Mouse (Mus musculus) erythroblast, adult 5-6 weeks (primary cell): Measurements from ENCODE around the gene Nckipsd. TPM values are rescaled to one million over a fixed set of nuclear protein-coding genes. Genes with fewer than 3 reads are reported as not detected.

Source experiments
- ATAC-seq: replicated peaks from 2 replicates; pipeline ENCODE4 v1.8.0; 2016; ENCODE audit warnings: moderate number of reproducible peaks, mild to moderate bottlenecking, moderate TSS enrichment, inconsistent platforms; ENCODE audit not compliant: poor library complexity, low FRiP score, severe bottlenecking
- total RNA-seq, 2 experiments: library from RNA; stranded (forward) in 1 of 2; stranded (reverse) in 1 of 2; fragments of 150-400 nt in 1 of 2; fragments of 200-764, 138-1000 nt in 1 of 2; gene quantifications; 2 replicates each; pipeline versions ENCODE4 v1.2.3 to v1.2.4; 2015 to 2017; ENCODE audit warnings: low replicate concordance in 2 of 2

Gene Nckipsd
- total RNA-seq (2015; ENCODE audit: low replicate concordance) (2.7 and 4.2 TPM in 2 replicates), total RNA-seq (2017; ENCODE audit: low replicate concordance) (1.8 and 3.7 TPM in 2 replicates)

DNA sequence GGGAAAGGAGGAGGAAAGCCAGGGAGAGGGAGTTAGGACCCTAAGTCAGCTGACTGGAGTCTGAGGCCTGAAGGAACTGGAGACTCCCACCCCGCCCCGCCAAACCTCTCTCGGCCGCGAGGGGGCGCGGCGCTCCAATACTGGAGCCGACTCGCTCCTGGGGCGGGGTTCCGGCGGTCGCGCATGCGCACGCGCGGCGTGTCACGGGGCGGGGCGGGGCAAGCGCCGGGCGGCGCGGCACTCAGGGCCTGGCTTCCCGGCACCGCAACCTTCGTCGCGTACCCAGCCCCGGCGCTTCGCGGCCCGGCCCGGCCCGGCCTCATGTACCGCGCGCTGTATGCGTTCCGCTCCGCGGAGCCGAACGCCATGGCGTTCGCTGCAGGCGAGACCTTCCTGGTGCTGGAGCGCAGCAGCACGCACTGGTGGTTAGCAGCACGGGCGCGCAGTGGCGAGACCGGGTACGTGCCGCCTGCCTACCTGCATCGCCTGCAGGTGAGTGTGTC, at the start of gene Nckipsd:
Nckipsd (plus strand) TSS at position 206 of the 503 bp plus-strand sequence.
- ATAC-seq = peak; percentile 76

DNA sequence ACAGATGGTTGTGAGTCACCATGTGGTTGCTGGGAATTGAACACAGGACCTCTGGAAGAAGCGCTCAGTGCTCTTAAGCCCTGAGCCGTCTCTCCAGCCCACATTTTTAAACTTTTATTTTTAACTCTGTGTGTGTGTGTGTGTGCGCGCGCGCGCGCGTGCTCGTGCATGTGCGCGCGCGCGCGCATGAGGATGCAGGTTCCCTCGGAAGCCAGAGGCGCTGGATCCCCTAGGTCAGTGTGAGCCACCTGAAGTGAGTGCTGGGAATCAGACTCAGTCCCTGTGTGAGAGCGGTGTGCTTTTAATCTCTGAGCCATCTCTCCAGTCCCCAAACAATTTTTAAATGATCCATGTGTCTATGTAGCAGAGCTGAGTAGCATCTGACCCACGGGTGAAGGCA, 49.0 kb upstream of the Nckipsd start:
- no peak for ATAC-seq

- peak; percentile 87 for ATAC-seq
Observed at GRCm38 (mm10) chr9:108759805-108760204, 48.4 kb upstream of the Nckipsd start.

DNA sequence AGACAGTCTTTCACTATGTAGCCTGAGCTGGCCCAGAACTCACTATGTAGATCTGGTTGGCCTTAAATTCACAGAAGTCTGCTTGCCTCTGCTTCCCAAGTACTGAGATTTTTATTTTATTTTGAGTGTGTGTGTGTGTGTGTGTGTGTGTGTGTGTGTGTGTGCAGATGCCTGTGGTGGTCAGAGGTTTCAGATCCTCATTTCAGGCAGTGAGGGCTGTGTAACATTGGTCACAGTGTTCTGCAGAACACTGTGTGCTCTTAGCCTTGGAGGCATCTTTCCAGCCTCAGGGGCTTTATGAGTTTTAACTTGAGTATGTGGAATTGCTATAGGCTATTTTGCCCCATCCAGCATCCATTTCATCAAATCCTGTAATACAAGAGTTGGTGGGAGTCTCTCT, 46.6 kb upstream of the Nckipsd start:
- ATAC-seq = no peak

DNA sequence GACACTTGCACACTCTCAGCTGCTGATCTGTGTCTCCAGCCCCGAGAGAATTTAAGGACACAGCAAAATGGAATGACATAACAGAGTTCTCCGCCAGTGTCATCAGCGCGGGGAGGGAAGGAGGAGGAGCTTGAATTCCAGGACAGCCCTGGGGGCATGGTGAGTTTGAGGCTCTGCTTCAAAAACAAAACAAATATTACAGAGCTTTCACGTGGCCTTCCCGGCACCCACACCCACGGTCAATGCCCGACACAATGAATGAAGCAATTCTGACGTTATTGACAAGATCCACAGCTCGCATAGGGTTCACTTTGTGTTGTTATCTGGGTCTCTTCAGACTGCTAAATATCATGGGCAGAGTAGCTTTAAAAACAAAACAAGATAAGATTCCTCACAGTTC, 43.2 kb upstream of the Nckipsd start:
- ATAC-seq = no peak

- peak; percentile 67 for ATAC-seq
Observed at GRCm38 (mm10) chr9:108776614-108777013, 31.6 kb upstream of the Nckipsd start.

DNA sequence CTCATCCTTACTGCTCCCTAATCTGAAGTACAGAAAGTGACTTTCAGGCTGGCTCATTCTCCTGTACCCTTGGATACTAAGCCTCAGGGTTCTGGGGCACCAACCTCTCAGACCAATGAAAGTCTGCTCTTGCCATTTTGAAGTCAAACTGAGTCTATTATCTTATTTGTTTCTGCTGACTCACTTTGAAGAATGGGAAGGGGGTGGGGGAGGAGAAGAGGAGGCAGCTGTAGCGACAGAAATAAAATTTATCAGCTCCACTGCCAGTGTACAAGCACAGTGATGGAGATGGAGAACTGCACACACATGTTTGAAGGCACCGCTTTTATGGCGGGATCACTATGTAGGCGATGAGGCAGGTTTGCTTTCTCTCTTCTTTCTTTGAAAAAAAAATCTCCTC, 30.9 kb upstream of the Nckipsd start:
- ATAC-seq = no peak

DNA sequence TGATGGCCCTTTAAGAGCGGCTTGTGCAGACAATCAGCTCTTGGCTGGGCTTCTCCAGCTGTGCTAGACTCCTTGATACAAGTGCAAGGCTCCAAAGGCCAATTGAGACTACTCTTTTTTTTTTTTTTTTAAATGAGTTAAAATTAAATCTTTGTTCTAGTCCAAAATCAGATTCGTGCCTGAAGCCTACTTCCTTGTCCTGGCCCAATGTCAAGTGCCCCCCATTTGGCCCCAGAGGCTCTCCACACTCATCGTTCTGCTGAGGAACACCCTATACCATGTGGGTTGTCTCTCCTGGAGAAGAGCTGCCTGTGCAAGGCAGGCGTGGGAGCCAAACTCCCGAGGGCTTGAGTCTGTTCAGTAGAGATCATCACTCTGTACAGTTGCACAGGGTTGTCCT, 27.2 kb upstream of the Nckipsd start:
- ATAC-seq = no peak

DNA sequence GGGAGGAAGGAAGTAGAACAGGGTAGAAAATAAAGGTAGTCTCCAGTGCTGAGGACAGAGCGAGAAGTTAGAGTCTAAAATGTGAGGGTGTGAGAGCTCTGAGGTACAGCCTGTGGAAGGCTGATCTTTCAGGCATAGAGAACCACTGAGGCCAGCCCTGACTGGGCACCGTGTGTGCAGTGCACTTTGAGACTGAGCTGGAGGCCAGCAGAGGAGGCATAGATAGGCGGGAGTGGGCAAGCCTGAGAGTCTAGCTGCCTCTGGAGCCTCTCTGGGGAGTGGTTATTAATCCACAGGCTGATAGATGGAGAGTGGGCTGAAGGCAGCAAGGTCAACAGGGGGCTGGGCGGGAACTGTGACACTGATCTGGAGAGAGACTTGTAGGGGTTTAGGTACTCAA, 26.3 kb upstream of the Nckipsd start:
- ATAC-seq = no peak

GRCm38 (mm10) chr9:108782836-108783547, 25.2 kb upstream of the Nckipsd start:
- ATAC-seq = peak; percentile 8; the same call in 1 of the 2 replicates

DNA sequence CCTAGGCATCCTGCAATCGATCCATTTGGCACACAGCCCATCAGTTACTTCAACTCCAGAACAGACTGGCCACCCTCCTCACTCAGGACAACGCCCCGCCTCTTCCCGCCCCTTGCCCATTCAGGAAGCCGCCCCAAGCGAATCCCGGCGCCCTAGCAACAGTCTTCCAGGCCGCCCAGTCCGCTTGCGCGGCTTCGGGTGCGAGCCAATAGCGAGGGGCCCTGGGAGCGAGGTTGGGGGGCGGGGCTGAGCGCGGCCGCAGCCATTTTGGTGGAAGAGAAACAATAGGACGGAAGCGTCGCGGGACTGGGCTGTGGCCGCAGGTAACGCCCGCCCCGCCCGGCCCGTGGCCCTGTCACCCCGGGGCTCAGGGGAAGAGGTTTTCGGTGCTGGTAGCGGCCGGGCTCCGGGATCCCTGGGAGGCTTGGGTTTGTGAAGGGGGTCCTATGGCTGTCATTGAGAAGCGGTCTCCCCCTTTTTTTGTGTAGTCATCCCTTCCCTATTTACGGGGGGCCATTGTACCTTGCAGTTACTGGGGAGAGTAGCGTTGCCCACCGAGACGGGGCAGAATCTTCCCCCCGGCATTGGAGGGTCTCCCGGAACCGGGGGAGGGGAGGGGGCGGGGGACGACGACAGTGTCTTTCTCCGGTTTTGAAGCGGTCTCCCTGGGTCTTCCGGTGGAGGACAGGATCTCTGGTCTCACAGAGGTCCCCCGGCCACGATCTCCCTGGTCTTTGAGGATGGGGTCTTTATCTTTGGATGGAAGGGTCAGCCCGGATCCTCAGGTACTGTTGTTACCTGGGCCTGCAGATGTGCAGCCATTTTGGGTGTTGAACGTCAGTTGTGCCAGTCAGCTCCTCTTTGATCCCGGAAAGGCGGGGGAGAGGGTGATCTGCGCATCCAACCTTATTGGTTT, 24.4 kb upstream of the Nckipsd start, which contains the start of gene Ip6k2:
Ip6k2 (plus strand) TSS at position 249 of the 916 bp plus-strand sequence.
- peak; percentile 95 for ATAC-seq

- no peak for ATAC-seq
Observed at GRCm38 (mm10) chr9:108785416-108785815, 22.8 kb upstream of the Nckipsd start.

DNA sequence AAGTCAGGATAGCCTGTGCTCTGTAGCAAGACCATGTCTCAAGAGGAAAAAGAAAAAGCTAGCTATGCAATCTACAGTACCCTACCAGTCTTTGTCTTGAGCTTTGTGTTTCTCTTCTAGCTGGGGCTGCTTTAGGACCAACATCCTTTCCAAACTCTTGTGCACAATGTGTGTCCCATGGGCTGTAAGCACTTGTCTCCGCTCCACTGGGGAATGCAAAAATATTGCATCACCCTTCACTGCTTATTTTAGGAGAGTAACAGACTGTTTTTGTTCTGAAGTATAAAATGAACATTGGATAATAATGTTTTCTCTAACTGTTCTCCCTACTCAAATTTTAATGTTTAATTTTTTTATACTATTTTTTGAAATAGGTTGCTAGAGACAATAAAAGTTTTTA, 21.7 kb upstream of the Nckipsd start:
- ATAC-seq = no peak

- no peak for ATAC-seq
Observed at GRCm38 (mm10) chr9:108787080-108787479, 21.1 kb upstream of the Nckipsd start.

DNA sequence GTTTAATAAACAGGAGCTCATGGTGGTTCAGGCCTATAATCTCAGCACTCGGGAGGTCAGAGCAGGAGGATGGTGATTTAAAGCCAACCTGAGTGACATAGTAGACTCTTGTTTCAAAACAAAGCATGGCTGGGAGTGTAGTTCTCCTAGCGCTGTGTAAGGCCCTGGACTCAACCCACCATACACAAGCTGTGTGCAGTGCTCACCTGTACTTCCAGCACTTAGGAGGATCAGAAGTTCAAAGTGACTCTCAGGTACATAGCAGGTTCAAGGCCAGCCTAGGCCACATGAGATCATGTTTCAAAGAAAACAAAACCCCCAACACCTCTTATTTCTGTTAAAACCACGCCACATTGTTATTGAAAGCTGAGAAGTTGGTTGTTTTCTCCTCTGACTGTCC, 19.5 kb upstream of the Nckipsd start:
- no peak for ATAC-seq

GRCm38 (mm10) chr9:108792307-108792706, 15.9 kb upstream of the Nckipsd start:
- no peak for ATAC-seq

DNA sequence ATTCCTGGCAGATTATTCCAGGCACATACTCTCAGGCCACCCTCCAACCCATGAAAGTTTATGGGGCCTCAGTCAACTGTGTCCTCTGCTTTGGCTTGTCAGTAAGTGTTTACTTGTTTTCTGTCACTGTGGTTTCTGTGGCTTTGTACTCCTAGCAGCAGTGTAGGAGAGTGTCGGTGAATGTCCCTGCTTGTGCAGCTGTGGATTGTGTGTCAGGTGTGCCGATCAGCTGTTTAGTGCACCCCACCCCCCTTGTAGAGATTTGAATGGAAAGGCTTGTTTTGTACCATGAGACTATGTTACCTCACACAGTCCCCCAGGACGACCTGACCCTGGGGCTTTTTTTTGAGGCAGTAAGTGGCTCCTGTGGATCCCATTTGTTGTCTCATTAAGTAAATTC, 15.4 kb upstream of the Nckipsd start:
- ATAC-seq = no peak

GRCm38 (mm10) chr9:108795281-108795680, 12.9 kb upstream of the Nckipsd start:
- ATAC-seq = no peak

DNA sequence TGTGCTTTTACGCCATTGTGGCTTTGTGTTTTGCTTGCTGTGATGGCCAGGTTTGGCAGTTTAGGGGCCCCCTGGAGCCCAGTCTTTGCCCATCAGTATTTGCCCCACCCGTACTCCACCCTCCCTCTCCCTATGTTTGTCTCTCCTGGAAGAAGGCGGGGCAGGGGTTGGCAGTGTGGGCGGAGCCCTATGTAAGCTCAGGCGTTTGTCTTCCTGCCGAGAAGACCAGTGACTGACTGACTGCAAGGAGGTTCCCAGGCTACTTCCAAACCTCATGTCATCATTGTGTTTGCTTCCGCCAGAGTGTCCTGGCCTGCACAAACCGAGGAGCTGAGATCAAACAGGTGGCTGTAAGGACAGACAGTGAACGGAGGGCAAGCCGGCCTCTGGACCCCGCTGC, 12.4 kb upstream of the Nckipsd start:
- ATAC-seq = peak; percentile 95

- ATAC-seq = no peak
Observed at GRCm38 (mm10) chr9:108796351-108796981, 11.7 kb upstream of the Nckipsd start.
